Mouse (Mus musculus) heart, adult 8-10 months (tissue): ENCODE measurements at regions not wholly inside any gene's neighbourhood (a gene's known extent, or its start where the extent isn't known, plus 50 kb on each side); places are given as distances from the start of the nearest gene placed in this dataset.

Source experiments
- DNase-seq: peaks from one replicate; pipeline ENCODE4 v3.0.0; 2022; ENCODE audit warnings: low spot score

GRCm38 (mm10) chr12:58743800-58744199, 268.0 kb downstream of the Sec23a start:
- no peak for DNase-seq

DNA sequence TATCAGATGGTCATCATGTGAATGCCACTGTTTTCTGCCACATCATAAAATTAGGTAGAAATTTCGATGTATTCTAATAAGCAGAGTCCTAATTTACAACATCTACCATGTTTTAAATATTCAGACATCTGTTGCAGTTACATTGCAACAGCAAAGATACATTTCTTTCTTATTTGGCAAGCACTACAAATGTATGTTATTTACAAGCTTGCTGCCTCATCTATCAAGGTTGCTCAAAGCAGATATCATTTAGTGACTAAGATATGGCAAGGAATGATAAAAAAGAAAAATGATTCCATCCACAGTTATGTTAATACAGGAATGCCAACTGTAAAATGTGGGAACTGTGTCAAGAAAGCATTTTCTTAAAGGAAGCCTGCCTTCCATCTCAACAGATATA, 283.7 kb downstream of the Sec23a start:
- no peak for DNase-seq

GRCm38 (mm10) chr12:58727547-58727946, 284.3 kb downstream of the Sec23a start:
- DNase-seq = no peak

DNA sequence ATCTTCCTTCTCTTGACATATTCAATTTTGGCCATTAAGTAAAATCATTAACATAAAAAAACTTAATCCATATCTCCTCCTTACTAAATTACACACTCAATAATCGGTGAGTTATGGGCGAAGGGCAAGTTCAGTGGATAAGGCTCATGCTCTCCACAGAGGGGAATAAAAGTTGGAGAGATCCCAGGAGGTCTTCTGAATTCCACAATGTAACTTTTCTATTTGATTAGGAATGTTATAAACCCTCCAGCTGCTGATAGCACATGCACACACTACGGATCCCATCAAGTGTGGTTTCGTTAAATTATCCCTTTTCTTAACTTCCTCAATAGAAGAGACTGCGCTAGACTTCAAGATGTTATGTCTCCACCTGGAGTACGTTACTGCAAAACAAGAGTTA, 293.9 kb downstream of the Sec23a start:
- no peak for DNase-seq

- no peak for DNase-seq
These were observed 297.6 kb downstream of the Sec23a start for GRCm38 (mm10) chr12:58714207-58714606.

- DNase-seq = no peak
These were observed 316.1 kb downstream of the Sec23a start for GRCm38 (mm10) chr12:58695680-58696079.

GRCm38 (mm10) chr12:58669914-58670635, 341.7 kb downstream of the Sec23a start:
- DNase-seq = no peak

- no peak for DNase-seq
These were observed 357.2 kb downstream of the Sec23a start for GRCm38 (mm10) chr12:58654530-58655056.

GRCm38 (mm10) chr12:58653751-58654150, 358.1 kb downstream of the Sec23a start:
- DNase-seq = no peak

DNA sequence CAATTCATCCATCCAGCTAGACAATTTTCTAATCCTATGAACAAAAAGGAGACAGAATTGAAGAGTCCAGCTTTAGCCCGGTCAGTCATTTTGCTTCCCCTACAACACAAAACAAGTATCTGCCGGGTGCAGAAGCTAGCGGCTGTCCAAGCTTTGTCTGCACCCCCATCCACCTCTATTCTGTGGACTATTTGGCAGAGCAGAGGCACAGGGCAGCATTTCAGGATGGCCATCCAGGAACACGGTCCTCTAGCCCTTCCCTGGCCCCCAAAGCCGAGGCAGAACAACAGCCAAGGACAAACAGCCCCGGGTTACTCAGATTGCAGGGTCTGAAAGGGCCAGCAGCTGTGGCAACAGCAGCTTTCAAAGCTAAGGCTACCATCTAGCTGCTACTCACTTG, 358.6 kb downstream of the Sec23a start:
- no peak for DNase-seq

GRCm38 (mm10) chr12:58652701-58653100, 359.1 kb downstream of the Sec23a start:
- no peak for DNase-seq

- no peak for DNase-seq
These were observed 363.5 kb downstream of the Sec23a start for GRCm38 (mm10) chr12:58648322-58648721.

- DNase-seq = no peak
These were observed 368.0 kb downstream of the Sec23a start for GRCm38 (mm10) chr12:58643843-58644242.

- no peak for DNase-seq
These were observed 370.4 kb upstream of the Clec14a start for GRCm38 (mm10) chr12:58639478-58639877.

DNA sequence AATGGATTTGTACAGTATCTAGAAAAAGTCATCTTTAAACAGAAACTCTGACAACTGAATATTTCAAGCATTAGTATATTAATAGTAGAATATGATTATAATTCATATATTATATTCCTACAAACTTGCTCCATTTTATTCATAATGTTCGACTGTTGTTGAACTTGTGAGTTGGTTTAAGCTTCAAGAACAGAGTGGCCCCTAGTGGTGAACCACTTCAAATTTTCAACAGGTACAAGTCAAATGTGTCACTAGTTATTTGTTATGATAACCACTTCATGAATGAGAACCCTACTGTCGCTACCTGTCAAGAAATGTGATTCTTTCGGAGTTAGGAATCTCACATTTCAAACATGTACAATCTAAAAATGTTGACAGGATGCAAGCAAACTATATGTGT, 369.2 kb upstream of the Clec14a start:
- peak; percentile 10 for DNase-seq

DNA sequence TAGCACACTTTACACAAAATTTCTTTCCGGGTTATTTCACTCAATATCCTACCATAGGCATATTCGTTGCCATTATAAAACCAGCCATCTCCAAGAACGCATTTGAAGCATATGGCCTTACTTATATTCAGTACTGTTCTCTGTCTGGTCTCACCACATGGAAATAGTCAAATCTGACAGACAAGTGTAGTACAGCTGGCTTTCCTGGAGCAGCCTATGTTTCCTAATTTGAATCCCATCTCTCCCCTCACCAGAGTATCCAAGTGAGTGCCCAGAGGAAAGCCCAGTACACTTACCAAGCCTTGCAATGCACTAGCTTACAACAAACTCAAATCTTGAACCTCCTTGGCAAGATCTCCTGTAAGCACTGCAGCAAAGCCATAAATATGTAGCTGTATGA, 363.4 kb upstream of the Clec14a start:
- DNase-seq = no peak

DNA sequence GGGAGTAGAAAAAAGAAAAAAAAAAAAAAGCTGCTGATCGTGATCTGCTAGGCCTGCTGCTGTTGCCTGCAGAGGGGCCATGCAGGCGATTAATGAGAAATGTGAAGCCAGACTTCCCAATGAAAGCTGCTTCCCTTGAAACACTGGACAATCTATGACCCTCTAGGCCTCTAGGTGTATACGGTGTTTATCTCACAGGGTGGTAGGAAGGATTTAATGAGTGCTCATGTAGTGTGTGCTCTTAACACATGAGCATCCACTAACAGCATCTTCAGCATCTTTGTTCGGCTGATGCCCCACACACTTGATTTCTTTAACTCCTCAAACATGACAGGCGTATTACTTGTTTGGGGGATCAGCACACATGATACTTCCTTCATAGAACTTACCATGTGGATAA, 359.7 kb upstream of the Clec14a start:
- DNase-seq = no peak

DNA sequence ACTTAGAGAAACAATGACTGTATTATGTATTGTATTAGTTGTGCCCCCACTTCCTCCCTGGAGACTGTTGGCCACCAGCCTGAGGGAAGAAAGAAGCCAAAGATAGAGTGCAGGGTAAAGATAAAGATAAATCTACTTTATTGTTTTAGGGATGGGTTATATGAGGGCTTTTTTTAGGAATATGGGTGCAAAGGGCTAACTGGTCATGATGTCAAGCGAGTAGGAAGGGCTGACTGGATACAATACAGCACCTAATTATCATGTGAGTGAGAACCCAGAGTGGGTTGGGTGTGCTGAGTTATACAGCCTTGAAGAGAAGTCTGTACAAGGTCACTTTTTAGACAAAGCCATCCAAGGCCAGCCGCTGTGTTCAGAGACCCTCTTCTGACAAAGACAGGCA, 356.1 kb upstream of the Clec14a start:
- no peak for DNase-seq

- no peak for DNase-seq
These were observed 350.6 kb upstream of the Clec14a start for GRCm38 (mm10) chr12:58619508-58620310.

- DNase-seq = no peak
These were observed 325.7 kb upstream of the Clec14a start for GRCm38 (mm10) chr12:58594781-58595180.

DNA sequence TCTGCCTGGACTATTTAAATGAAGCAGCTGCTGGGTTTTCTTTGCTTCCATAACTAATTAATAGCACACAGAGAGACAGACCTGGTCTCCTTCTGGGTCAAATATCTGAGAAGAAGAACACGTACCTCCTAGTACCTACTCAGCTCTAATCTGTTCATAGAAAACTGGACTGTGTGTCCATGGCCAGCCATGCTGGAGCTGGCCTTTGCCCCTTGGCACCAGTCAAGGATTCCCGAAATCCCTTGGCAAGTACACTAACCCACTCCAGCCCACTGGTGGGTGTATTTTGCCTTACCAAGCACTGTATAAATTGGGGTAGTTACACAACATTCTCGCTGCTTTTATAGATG, 322.4 kb upstream of the Clec14a start:
- DNase-seq = no peak

GRCm38 (mm10) chr12:58590547-58591479, 321.7 kb upstream of the Clec14a start:
- DNase-seq = no peak
